8 mouse cellular contexts compared by ENCODE assay signal in genomic region chr10:21992834-21993514, GRCm38 (mm10).
A peak's percentile ranks its signal among the peaks of the same experiment; 100 is the strongest.
DNase-seq lines count a peak whose midpoint lies in the region; ATAC-seq and TF ChIP-seq lines count a peak whose summit lies in the region.

No protein-coding gene starts in this region.

- TF ChIP-seq POLR2A in kidney, adult 2 months (IDR thresholded peaks at IDR 0.05; ENCODE audit: low read depth, low read length) = peak; percentile 3

- 3% methylated on average over 30 of the region's 30 CpGs for WGBS in kidney, adult 2 months
- 2% methylated on average over 30 of the region's 30 CpGs for WGBS in limb, embryonic 15.5 days
- 2% methylated on average over 30 of the region's 30 CpGs for WGBS in midbrain, embryonic 16.5 days

- no peak overlapping the region for H3K9ac ChIP-seq in limb, embryonic 15.5 days
- peak overlapping the region; percentile 54 for H3K9ac ChIP-seq in midbrain, embryonic 16.5 days (ENCODE audit: low read depth, low read length)

- DNase-seq in embryo, embryonic 9.5 days (ENCODE audit: extremely low spot score) = peak; percentile 81
- peak; percentile 87 to 88 for DNase-seq in heart, adult 18-20 months
- DNase-seq in kidney, adult 2 months = peak; percentile 93
- DNase-seq in spleen, postnatal 36 days (ENCODE audit: low spot score in 2 of 2) = peak; percentile 74 to 75

- peak overlapping the region; percentile 24 for H3K4me3 ChIP-seq in erythroblast, embryonic 14.5 days (replicated peaks)
- peak overlapping the region; percentile 53 for H3K4me3 ChIP-seq in kidney, adult 2 months (ENCODE audit: insufficient read depth, low read depth, low read length)
- peak overlapping the region; percentile 73 for H3K4me3 ChIP-seq in limb, embryonic 15.5 days
- peak overlapping the region; percentile 70 for H3K4me3 ChIP-seq in midbrain, embryonic 16.5 days (ENCODE audit: low read depth, low read length)

- H3K4me2 ChIP-seq in limb, embryonic 15.5 days = peak overlapping the region; percentile 81
- H3K4me2 ChIP-seq in midbrain, embryonic 16.5 days (ENCODE audit: low read length) = peak overlapping the region; percentile 99

- peaks cover 2% of the 10 kb centered on the region; the same call in 1 of the 2 replicates for H3K36me3 ChIP-seq in erythroblast, embryonic 14.5 days (ENCODE audit: control insufficient read depth)
- H3K36me3 ChIP-seq in kidney, adult 2 months (ENCODE audit: control insufficient read depth, insufficient read depth, low read length) = peaks cover 17% of the 10 kb centered on the region
- H3K36me3 ChIP-seq in limb, embryonic 15.5 days = peaks cover 16% of the 10 kb centered on the region
- H3K36me3 ChIP-seq in midbrain, embryonic 16.5 days (ENCODE audit: control insufficient read depth, insufficient read depth, low read length) = no peaks in the 10 kb centered on the region; the same call in 1 of the 2 replicates

- H3K4me1 ChIP-seq in erythroblast, embryonic 14.5 days (ENCODE audit: control insufficient read depth) = peaks cover 17% of the 10 kb centered on the region
- H3K4me1 ChIP-seq in kidney, adult 2 months (ENCODE audit: control insufficient read depth, insufficient read depth, low read length) = peaks cover 4% of the 10 kb centered on the region; the same call in 1 of the 2 replicates
- H3K4me1 ChIP-seq in limb, embryonic 15.5 days = peaks cover 36% of the 10 kb centered on the region
- peaks cover 7% of the 10 kb centered on the region for H3K4me1 ChIP-seq in midbrain, embryonic 16.5 days (ENCODE audit: control insufficient read depth, insufficient read depth, low read length)

- TF ChIP-seq CTCF in kidney, adult 2 months (conservative IDR thresholded peaks at IDR 0.05; ENCODE audit: insufficient read depth, insufficient read length, low read depth, low read length) = peak; percentile 64

- H3K9me3 ChIP-seq in erythroblast, embryonic 14.5 days (ENCODE audit: control insufficient read depth, low read length) = peaks cover 3% of the 10 kb centered on the region; the same call in 1 of the 2 replicates
- H3K9me3 ChIP-seq in limb, embryonic 15.5 days = no peaks in the 10 kb centered on the region
- no peaks in the 10 kb centered on the region for H3K9me3 ChIP-seq in midbrain, embryonic 16.5 days (replicated peaks; ENCODE audit: control insufficient read depth, low read length, poor library complexity, severe bottlenecking)

- H3K27me3 ChIP-seq in erythroblast, embryonic 14.5 days (ENCODE audit: control insufficient read depth) = peaks cover 45% of the 10 kb centered on the region
- no peaks in the 10 kb centered on the region for H3K27me3 ChIP-seq in kidney, adult 2 months (replicated peaks; ENCODE audit: control insufficient read depth, insufficient read depth, low read length)
- H3K27me3 ChIP-seq in limb, embryonic 15.5 days = no peaks in the 10 kb centered on the region
- no peaks in the 10 kb centered on the region for H3K27me3 ChIP-seq in midbrain, embryonic 16.5 days (ENCODE audit: control insufficient read depth, insufficient read depth, low read depth, low read length)

- H3K27ac ChIP-seq in kidney, adult 2 months (ENCODE audit: insufficient read depth, low read depth, low read length) = peak overlapping the region; percentile 70
- peak overlapping the region; percentile 97 for H3K27ac ChIP-seq in limb, embryonic 15.5 days
- H3K27ac ChIP-seq in midbrain, embryonic 16.5 days (ENCODE audit: low read length) = 0 out of 2 replicates have a peak overlapping the region, but pooled peaks have one; percentile 40

- no peak for ATAC-seq in erythroblast, adult 5-6 weeks (replicated peaks; ENCODE audit: low FRiP score, poor library complexity, severe bottlenecking)
- no peak for ATAC-seq in limb, embryonic 15.5 days (ENCODE audit: insufficient number of reproducible peaks, low FRiP score, low TSS enrichment, low read depth)
- ATAC-seq in midbrain, embryonic 16.5 days = peak; percentile 62

Comparison
In these comparisons a context has a peak if more than half of its experiments do, and no peak if none do; other contexts are left out.
1. H3K27ac ChIP-seq: peak in every context shown above with its lines; median percentile 97 in limb, embryonic 15.5 days; 70 in kidney, adult 2 months; 40 in midbrain, embryonic 16.5 days.